Mouse (Mus musculus): ENCODE results near the gene Nudt22. TPM values are rescaled to one million over a fixed set of nuclear protein-coding genes. Genes with fewer than 3 reads are reported as not detected.

Nudt22 gene
- polyA plus RNA-seq, 1 experiment from 2014 or later, result 29.9 TPM

DNA sequence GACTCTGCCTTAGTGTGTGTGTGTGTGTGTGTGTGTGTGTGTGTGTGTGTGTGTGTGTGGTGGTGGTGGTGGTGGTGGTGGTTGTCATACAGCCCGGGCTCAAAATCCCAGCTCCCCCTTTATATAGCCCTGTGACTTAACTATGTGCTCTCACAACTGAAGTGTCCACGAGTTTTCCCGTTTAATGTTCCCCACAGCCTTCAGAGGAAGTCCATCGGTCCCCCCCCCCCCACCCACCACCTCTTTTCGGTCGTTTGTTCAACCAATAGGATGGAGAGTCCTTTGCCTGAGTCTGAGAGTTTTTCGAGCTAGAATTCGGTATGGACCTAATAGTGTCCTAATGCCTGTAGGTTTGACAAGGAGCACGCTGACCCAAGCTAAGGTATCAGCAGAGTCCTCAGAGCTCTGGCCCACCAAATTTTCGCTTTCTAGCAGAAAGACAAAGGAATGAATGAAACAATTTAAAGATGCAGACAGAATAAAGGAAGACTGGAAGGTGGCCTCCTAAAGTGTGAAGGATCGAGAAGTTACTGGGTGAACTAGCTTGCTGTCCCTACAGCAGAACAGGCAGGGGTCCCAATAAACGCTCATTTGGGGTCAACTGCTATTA, 22.2 kb downstream of the Nudt22 start:
- peak overlapping the region; percentile 77 for H3K4me3 ChIP-seq
- peak overlapping the region; percentile 82 for H3K9ac ChIP-seq
- no peak for ATAC-seq (replicated peaks; ENCODE audit: insufficient number of reproducible peaks, insufficient read depth, low FRiP score, low read depth)
- peak overlapping the region; percentile 90 for H3K4me2 ChIP-seq
- H3K9me3 ChIP-seq (replicated peaks), result no peaks in the 10 kb centered on the region
- peaks cover 61% of the 10 kb centered on the region for H3K4me1 ChIP-seq (replicated peaks)
- peaks cover 20% of the 10 kb centered on the region for H3K36me3 ChIP-seq
- H3K27ac ChIP-seq, result peak overlapping the region; percentile 93
- no peaks in the 10 kb centered on the region for H3K27me3 ChIP-seq
- 33% methylated on average over 12 of the region's 12 CpGs for WGBS

DNA sequence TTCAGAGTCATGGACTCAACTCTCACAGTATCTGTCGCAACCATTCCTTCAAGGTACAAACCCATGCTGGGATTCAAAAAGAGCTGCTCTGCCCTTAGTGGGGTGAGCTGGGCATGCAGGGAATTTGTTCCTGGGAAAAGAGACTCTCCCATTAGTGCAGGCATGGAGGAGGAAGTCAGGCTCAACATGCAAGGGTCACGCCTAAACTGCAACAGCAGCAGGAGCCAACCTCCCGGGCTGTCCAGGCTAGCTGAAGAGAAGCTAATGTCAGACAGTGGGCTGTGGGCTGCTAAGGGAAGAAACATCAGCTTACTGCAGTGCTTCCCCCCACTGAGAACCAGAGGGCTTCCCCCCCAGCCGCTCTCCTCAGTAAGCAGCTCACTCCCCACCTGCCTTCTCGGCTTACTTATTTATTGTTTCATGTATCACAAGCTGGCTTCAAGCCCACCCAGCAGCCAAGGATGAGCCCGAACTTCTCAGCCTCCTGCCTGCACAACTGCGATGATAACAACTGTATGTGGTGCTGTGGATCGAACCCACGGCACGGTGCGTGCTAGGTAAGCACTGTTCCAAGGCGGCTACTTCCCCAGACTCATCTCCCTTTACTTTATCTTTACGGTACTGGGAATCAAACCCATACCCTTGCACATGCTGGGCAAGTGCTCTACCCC, 23.5 kb downstream of the Nudt22 start:
- no peak overlapping the region for H3K4me2 ChIP-seq
- H3K27me3 ChIP-seq, result no peaks in the 10 kb centered on the region
- WGBS, result 75% methylated on average over 13 of the region's 13 CpGs
- no peak overlapping the region for H3K4me3 ChIP-seq
- H3K36me3 ChIP-seq, result peaks cover 8% of the 10 kb centered on the region
- peaks cover 55% of the 10 kb centered on the region for H3K4me1 ChIP-seq (replicated peaks)
- no peak overlapping the region for H3K27ac ChIP-seq
- no peak for ATAC-seq (replicated peaks; ENCODE audit: insufficient number of reproducible peaks, insufficient read depth, low FRiP score, low read depth)
- no peaks in the 10 kb centered on the region for H3K9me3 ChIP-seq (replicated peaks)
- no peak overlapping the region for H3K9ac ChIP-seq

DNA sequence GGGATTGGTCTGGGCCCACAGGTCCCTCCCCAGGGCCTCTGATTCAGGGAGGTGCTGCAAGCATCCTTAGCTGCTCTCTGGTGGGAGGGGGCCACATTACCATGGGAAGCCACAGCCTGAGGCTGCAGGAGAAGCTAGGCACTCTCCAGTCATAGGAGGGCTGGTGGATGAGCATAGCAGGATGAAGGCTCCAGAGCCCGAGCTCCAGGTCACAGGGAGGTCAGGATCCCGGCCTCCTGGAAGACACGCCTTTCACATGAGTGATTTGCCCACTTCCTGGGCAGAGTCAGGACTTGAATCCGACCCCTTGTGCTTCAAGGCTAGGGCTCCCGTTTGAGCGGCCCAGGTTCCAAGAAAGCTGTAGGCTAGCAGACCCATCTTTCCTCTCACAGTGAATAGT, 24.3 kb downstream of the Nudt22 start:
- Histone ChIP-seq H3K4me3 (no peak overlapping the region), H3K4me2 (no peak overlapping the region), H3K9me3 (replicated peaks) (no peaks in the 10 kb centered on the region), H3K27ac (peak overlapping the region; percentile 28; the same call in 1 of the 2 replicates), H3K4me1 (replicated peaks) (peaks cover 49% of the 10 kb centered on the region), H3K9ac (no peak overlapping the region), H3K27me3 (no peaks in the 10 kb centered on the region), H3K36me3 (peaks cover 3% of the 10 kb centered on the region; the same call in 1 of the 2 replicates)
- 37% methylated on average over 6 of the region's 6 CpGs for WGBS
- ATAC-seq (replicated peaks; ENCODE audit: insufficient number of reproducible peaks, insufficient read depth, low FRiP score, low read depth), result no peak

DNA sequence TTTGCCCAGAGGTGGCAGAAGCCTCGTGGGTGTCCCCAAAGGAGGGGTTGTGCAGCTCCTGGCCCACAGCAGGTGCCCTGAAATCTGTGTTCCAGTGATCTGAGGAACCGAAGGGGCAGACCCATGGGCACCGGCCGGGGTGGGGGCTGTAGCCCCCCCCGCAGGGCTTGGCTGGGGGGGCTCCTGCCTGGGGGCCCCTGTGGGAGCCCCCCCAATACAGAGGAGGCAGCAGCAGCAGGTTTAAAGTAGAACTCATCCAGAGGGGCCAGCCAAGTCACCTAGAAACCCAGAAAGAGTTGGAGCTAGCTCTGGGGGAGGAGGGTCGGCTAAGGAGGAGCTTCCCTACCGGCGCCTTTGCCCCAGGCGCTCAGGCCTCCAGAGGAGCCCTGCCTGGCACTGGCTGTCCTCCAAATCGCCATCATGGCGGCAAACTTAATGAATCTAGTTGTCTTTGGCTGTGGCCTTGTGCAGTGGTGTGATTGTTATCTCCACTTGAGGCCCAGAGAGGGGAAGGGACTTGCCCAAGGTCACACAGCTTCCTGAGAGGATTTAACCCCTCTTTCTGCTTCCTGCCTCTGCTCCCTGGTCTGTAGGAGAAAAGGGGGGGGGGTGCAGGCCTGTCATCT, 25.3 kb downstream of the Nudt22 start:
- ATAC-seq (replicated peaks; ENCODE audit: insufficient number of reproducible peaks, insufficient read depth, low FRiP score, low read depth), result no peak
- H3K27me3 ChIP-seq, result no peaks in the 10 kb centered on the region
- 23% methylated on average over 11 of the region's 11 CpGs for whole genome bisulfite sequencing
- no peaks in the 10 kb centered on the region; the same call in 1 of the 2 replicates for H3K36me3 ChIP-seq
- peak overlapping the region; percentile 62 for H3K4me3 ChIP-seq
- peak overlapping the region; percentile 75 for H3K9ac ChIP-seq
- no peaks in the 10 kb centered on the region for H3K9me3 ChIP-seq (replicated peaks)
- H3K27ac ChIP-seq, result peak overlapping the region; percentile 28
- H3K4me1 ChIP-seq (replicated peaks), result peaks cover 38% of the 10 kb centered on the region
- peak overlapping the region; percentile 79 for H3K4me2 ChIP-seq

DNA sequence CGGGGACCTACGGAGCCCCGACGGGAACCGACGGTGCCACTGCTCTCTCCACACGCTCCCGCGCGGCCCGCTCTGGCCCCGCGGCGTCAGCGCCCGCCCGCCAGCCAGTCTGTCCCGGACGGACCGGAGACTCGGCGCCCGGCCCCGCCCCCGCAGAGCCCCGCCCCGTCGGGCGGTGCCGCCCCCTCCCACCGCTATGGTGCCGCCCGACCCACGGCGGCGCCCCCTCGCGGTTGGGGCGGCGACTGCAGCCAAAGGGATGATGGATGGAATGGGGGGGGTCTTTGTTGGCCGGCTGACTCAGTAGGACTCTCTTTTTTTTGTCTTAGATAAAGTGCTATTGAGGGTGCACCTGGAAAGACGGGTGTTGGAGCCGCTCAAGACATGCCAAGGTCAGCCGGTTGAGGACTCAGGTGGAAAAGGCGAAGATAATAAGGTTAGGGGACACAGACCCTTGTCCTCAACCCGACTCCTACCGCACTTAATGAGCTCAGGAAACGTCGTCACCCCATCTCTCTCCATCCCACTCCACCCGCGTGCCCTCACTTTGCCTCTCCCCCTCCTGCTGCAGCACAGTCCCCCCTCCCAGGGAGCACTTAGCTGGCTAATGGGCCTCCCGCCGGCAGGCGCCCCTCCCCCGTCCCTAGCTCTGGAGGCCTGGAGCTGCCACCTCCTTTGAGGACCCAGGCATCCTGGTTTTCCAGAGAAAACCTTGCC, 26.1 kb downstream of the Nudt22 start:
- peaks cover 38% of the 10 kb centered on the region for H3K4me1 ChIP-seq (replicated peaks)
- H3K9me3 ChIP-seq (replicated peaks), result no peaks in the 10 kb centered on the region
- peak overlapping the region; percentile 52; the same call in 1 of the 2 replicates for H3K27ac ChIP-seq
- peak overlapping the region; percentile 75 for H3K9ac ChIP-seq
- H3K36me3 ChIP-seq, result peaks cover 3% of the 10 kb centered on the region; the same call in 1 of the 2 replicates
- ATAC-seq (replicated peaks; ENCODE audit: insufficient number of reproducible peaks, insufficient read depth, low FRiP score, low read depth), result peak; percentile 76
- H3K27me3 ChIP-seq, result no peaks in the 10 kb centered on the region
- 2% methylated on average over 54 of the region's 55 CpGs for WGBS
- H3K4me2 ChIP-seq, result peak overlapping the region; percentile 79
- H3K4me3 ChIP-seq, result peak overlapping the region; percentile 62

DNA sequence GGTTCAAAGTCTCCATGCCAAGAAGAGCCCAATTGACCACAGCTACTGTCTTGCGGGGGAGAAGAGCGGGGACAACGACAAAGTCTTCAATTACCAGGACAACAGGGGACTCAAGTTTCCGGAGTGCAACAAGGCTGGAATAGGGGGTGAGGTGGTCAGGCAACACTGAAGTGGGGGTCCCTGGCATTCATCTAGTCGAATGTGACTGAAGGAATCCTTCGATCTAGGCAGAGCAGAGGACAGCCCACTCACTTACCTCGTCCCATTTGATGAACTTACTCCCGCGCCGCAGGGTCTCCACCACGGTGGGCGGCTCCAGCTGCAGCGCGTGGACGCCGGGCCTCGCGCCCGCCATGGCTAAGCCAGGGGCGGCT, 26.6 kb downstream of the Nudt22 start:
- no peak for ATAC-seq (replicated peaks; ENCODE audit: insufficient number of reproducible peaks, insufficient read depth, low FRiP score, low read depth)
- H3K4me3 ChIP-seq, result peak overlapping the region; percentile 62
- peak overlapping the region; percentile 79 for H3K4me2 ChIP-seq
- peak overlapping the region; percentile 75 for H3K9ac ChIP-seq
- under 1% methylated on average over 20 of the region's 20 CpGs for WGBS
- H3K27me3 ChIP-seq, result no peaks in the 10 kb centered on the region
- no peaks in the 10 kb centered on the region for H3K9me3 ChIP-seq (replicated peaks)
- peak overlapping the region; percentile 52; the same call in 1 of the 2 replicates for H3K27ac ChIP-seq
- H3K36me3 ChIP-seq, result peaks cover 8% of the 10 kb centered on the region; the same call in 1 of the 2 replicates
- peaks cover 38% of the 10 kb centered on the region for H3K4me1 ChIP-seq (replicated peaks)

DNA sequence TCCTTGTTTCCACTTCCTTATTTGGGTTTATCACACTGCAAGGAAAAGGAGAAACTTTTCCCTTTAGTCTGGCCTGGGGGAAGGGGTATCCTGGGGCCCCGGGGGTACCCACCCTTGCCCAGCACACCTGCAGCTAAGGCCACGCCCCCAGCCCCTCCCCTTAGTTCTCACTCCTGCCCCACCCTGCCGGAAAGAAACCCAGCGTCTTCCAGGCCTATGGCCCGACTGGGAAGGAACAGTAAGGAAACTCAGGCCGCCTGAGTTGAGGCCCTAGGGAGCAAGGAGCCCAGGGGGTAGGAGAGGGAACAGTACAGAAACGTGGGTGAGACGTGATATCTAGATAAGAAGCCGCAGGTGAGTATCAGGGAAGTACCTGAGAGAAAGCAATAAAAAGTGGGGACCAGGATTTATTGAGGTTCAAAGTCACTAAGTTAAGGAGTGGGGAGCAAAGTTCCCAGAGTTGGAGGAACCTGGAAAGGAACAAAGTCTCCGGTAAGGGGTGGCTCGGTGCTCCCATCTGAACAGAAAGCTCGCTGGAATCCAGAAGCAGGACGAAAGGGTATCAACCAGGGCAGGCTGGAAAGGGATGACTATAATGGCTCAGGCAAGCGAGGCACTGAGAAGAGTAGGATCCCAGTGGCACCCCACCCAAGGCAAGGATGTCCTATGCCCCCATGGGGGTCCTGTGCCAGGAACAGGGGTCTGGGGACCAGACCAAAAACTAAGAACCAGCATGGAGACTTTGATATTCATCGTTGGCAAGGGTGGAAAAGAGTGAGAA, 27.2 kb downstream of the Nudt22 start:
- H3K36me3 ChIP-seq, result peaks cover 10% of the 10 kb centered on the region; the same call in 1 of the 2 replicates
- H3K4me3 ChIP-seq, result peak overlapping the region; percentile 62
- H3K9ac ChIP-seq, result peak overlapping the region; percentile 75
- no peaks in the 10 kb centered on the region for H3K27me3 ChIP-seq
- H3K9me3 ChIP-seq (replicated peaks), result no peaks in the 10 kb centered on the region
- WGBS, result 16% methylated on average over 15 of the region's 15 CpGs
- no peak for ATAC-seq (replicated peaks; ENCODE audit: insufficient number of reproducible peaks, insufficient read depth, low FRiP score, low read depth)
- peak overlapping the region; percentile 79 for H3K4me2 ChIP-seq
- no peak overlapping the region for H3K27ac ChIP-seq
- peaks cover 33% of the 10 kb centered on the region for H3K4me1 ChIP-seq (replicated peaks)

DNA sequence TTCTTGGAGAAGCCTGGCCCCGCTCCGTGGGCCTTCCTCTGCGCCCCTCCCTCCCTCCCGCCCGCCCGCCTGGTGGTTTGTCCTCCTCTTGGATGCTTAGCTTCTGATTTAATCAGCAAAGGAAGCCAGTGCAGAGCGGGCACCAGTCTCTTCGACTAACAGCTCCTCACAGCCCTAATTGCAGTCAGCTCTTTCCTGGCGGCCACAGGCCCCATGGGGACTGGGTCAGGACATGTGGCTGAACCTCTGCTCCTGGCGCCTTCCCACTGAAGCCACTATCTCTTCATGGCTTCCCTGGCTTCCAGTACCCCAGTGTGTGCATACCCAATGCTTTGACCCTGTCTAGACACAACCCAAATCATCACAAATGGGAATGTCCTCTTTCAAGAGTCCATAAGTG, 39.5 kb downstream of the Nudt22 start:
- Histone ChIP-seq H3K27me3 (no peaks in the 10 kb centered on the region), H3K9ac (0 out of 2 replicates have a peak overlapping the region, but pooled peaks have one; percentile 14), H3K4me2 (no peak overlapping the region), H3K27ac (no peak overlapping the region), H3K4me1 (replicated peaks) (peaks cover 43% of the 10 kb centered on the region), H3K9me3 (replicated peaks) (no peaks in the 10 kb centered on the region), H3K4me3 (no peak overlapping the region), H3K36me3 (peaks cover 50% of the 10 kb centered on the region; the same call in 1 of the 2 replicates)
- ATAC-seq (replicated peaks; ENCODE audit: insufficient number of reproducible peaks, insufficient read depth, low FRiP score, low read depth), result no peak
- 82% methylated on average over 10 of the region's 10 CpGs for WGBS

DNA sequence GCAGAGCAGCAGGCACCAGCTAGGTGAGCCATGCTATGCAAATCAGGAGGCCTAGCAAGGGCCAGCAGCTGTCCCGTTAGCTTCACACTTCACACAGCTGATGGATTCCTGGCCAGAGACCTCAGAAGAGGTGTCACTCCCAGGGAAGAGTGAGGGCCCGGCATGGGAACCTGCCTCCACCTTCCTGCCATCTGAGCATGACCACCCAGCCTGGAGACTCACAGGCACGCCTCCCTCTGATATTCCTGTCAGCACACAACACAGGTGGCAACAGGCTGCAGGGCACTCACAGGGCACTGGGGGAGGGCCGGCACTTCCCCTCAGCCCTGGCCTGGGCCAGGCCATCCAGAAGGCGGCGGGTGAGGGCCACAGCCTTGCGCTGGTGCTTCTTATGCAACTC, 40.5 kb downstream of the Nudt22 start:
- H3K4me3 ChIP-seq, result no peak overlapping the region
- H3K36me3 ChIP-seq, result peaks cover 49% of the 10 kb centered on the region; the same call in 1 of the 2 replicates
- peaks cover 43% of the 10 kb centered on the region for H3K4me1 ChIP-seq (replicated peaks)
- H3K4me2 ChIP-seq, result 0 out of 2 replicates have a peak overlapping the region, but pooled peaks have one; percentile 5
- 0 out of 2 replicates have a peak overlapping the region, but pooled peaks have one; percentile 14 for H3K9ac ChIP-seq
- WGBS, result 40% methylated on average over 7 of the region's 7 CpGs
- no peaks in the 10 kb centered on the region for H3K27me3 ChIP-seq
- ATAC-seq (replicated peaks; ENCODE audit: insufficient number of reproducible peaks, insufficient read depth, low FRiP score, low read depth), result no peak; the same call in 1 of the 2 replicates
- no peaks in the 10 kb centered on the region for H3K9me3 ChIP-seq (replicated peaks)
- peak overlapping the region; percentile 45 for H3K27ac ChIP-seq

DNA sequence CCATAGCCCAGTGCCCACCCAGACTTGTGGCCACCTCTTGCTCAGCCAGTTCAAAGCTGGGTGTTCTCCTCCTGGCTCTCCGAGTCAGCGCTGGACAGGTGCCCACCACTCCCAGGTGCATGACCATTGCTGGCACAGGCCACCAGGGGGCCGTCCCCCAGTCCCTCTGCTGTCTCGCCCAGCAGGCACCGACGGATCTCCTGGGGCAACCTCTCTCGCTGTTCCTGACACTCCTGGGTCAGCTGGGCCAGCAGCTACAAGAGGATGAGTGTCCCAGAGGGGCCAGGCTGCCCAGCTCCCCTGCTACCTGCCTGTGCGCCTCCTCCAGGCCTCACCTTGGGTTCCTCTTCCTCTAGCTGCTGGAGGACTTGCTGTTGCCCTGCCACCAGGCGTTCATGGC, 41.9 kb downstream of the Nudt22 start:
- Histone ChIP-seq H3K36me3 (peaks cover 36% of the 10 kb centered on the region; the same call in 1 of the 2 replicates), H3K4me3 (no peak overlapping the region), H3K27ac (no peak overlapping the region; the same call in 1 of the 2 replicates), H3K4me1 (replicated peaks) (peaks cover 50% of the 10 kb centered on the region), H3K27me3 (no peaks in the 10 kb centered on the region), H3K9ac (no peak overlapping the region), H3K9me3 (replicated peaks) (no peaks in the 10 kb centered on the region), H3K4me2 (no peak overlapping the region)
- ATAC-seq (replicated peaks; ENCODE audit: insufficient number of reproducible peaks, insufficient read depth, low FRiP score, low read depth), result no peak
- WGBS, result 56% methylated on average over 9 of the region's 9 CpGs
